Mouse (Mus musculus) hindbrain, embryonic 16.5 days (tissue): ENCODE measurements at regions not wholly inside any gene's neighbourhood (a gene's known extent, or its start where the extent isn't known, plus 50 kb on each side); places are given as distances from the start of the nearest gene placed in this dataset.

Experiments
- ATAC-seq: fragments of 200-750 bp; cut with Nextera tagmentation; 2 replicates; pipeline ENCODE4 v1.8.0; 2017; ENCODE audit warnings: moderate TSS enrichment, moderate library complexity
- H3K27ac ChIP-seq: fragments of 300-500 bp; sonication (generic); 2 replicates; pipeline ENCODE4 v1.5.1; 2014; ENCODE audit warnings: low read depth, mild to moderate bottlenecking, control low read depth, low read length, moderate library complexity
- H3K27me3 ChIP-seq: fragments of 300-500 bp; sonication (generic); replicated peaks from 2 replicates; pipeline ENCODE4 v1.6.1; 2014; ENCODE audit warnings: low read length; ENCODE audit not compliant: control insufficient read depth, insufficient read depth
- H3K36me3 ChIP-seq: fragments of 300-500 bp; sonication (generic); 2 replicates; pipeline ENCODE4 v1.6.1; 2014; ENCODE audit warnings: mild to moderate bottlenecking, low read length, moderate library complexity, mixed read lengths; ENCODE audit not compliant: control insufficient read depth, insufficient read depth
- H3K4me1 ChIP-seq: fragments of 300-500 bp; sonication (generic); 2 replicates; pipeline ENCODE4 v1.6.1; 2014; ENCODE audit warnings: low read depth, low read length; ENCODE audit not compliant: control insufficient read depth, insufficient read depth
- H3K4me2 ChIP-seq: fragments of 300-500 bp; sonication (generic); 2 replicates; pipeline ENCODE4 v1.6.1; 2014; ENCODE audit warnings: mild to moderate bottlenecking, low read length, control low read depth, moderate library complexity
- H3K4me3 ChIP-seq: fragments of 300-500 bp; sonication (generic); 2 replicates; pipeline ENCODE4 v1.5.1; 2014; ENCODE audit warnings: mild to moderate bottlenecking, low read length, control low read depth, moderate library complexity
- H3K9ac ChIP-seq: fragments of 300-500 bp; sonication (generic); 2 replicates; pipeline ENCODE4 v1.6.1; 2014; ENCODE audit warnings: low read depth, mild to moderate bottlenecking, control low read depth, low read length, moderate library complexity
- H3K9me3 ChIP-seq: fragments of 300-500 bp; sonication (generic); 2 replicates; pipeline ENCODE4 v1.6.1; 2014; ENCODE audit warnings: mild to moderate bottlenecking, low read length, moderate library complexity; ENCODE audit not compliant: control insufficient read depth
- WGBS: fragments of 180-500 bp; shearing (Covaris S2); extraction: QIAGEN DNeasy Blood & Tissue Kit; methylation state at CpG from one replicate; pipeline ENCODE4 v1.1.7; 2014; 5-methylcytosine and 5-hydroxymethylcytosine counted together

GRCm38 (mm10) chr9:61537316-61538189 is 165.4 kb downstream of the Tle3 start:
- ATAC-seq: no peak
- Histone ChIP-seq H3K4me1 (peaks cover 4% of the 10 kb centered on the region; the same call in 1 of the 2 replicates), H3K9me3 (no peaks in the 10 kb centered on the region), H3K27ac (no peak overlapping the region), H3K36me3 (no peaks in the 10 kb centered on the region), H3K27me3 (no peaks in the 10 kb centered on the region), H3K4me3 (no peak overlapping the region), H3K9ac (no peak overlapping the region; the same call in 1 of the 2 replicates), H3K4me2 (peak overlapping the region; percentile 34)
- 17% methylated on average over 21 of the region's 22 CpGs for WGBS

- H3K9me3 ChIP-seq: no peaks in the 10 kb centered on the region
- 89% methylated on average over 9 of the region's 9 CpGs for WGBS
These were observed 161.1 kb downstream of the Tle3 start for GRCm38 (mm10) chr9:61533237-61533636.

GRCm38 (mm10) chr9:61530263-61531045 is 158.3 kb downstream of the Tle3 start:
- H3K4me3 ChIP-seq: no peak overlapping the region
- H3K27ac ChIP-seq: no peak overlapping the region
- H3K4me2 ChIP-seq: no peak overlapping the region
- H3K36me3 ChIP-seq: no peaks in the 10 kb centered on the region
- H3K9ac ChIP-seq: peak overlapping the region; percentile 28; the same call in 1 of the 2 replicates
- 19% methylated on average over 4 of the region's 4 CpGs for WGBS
- no peaks in the 10 kb centered on the region for H3K9me3 ChIP-seq
- peak; percentile 91 for ATAC-seq
- no peaks in the 10 kb centered on the region for H3K27me3 ChIP-seq
- peaks cover 10% of the 10 kb centered on the region for H3K4me1 ChIP-seq

More at GRCm38 (mm10) chr9:61533237-61533636, 161.1 kb downstream of the Tle3 start:
- Histone ChIP-seq H3K4me2 (no peak overlapping the region), H3K27ac (no peak overlapping the region), H3K4me3 (no peak overlapping the region), H3K9ac (no peak overlapping the region), H3K4me1 (peaks cover 14% of the 10 kb centered on the region), H3K36me3 (no peaks in the 10 kb centered on the region), H3K27me3 (no peaks in the 10 kb centered on the region)
- no peak for ATAC-seq

DNA sequence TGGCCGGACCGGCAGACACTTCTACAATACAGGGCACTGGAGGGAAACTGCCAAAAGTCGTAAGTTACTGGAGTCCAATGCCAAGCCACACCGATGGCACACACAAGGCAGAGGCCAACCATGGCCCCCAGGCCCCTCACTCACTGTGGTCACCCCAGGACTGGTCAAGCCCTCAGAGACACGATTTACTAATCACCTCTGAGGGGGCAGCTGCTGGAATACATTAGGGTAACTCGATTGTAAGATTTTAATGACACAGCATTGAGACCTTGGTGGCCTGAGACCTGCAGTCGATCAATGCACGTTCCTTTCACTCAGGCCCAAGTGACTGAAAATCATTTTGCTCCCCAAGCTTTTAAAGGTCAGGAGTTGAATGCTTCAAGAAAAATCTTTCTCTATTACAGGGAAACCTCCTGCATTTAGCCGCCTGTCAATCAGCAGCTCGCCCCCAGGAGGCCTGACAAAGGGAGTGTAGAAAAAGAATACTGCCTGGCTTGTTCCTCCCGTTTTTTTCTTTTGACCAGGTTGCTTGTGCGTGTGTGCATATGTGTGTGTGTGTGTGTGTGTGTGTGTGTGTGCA is 156.2 kb downstream of the Tle3 start:
- H3K4me3 ChIP-seq: no peak overlapping the region
- WGBS: 30% methylated on average over 12 of the region's 12 CpGs
- H3K9ac ChIP-seq: no peak overlapping the region
- no peak overlapping the region for H3K4me2 ChIP-seq
- no peaks in the 10 kb centered on the region for H3K9me3 ChIP-seq
- no peaks in the 10 kb centered on the region for H3K36me3 ChIP-seq
- peaks cover 10% of the 10 kb centered on the region for H3K4me1 ChIP-seq
- no peaks in the 10 kb centered on the region for H3K27me3 ChIP-seq
- ATAC-seq: no peak
- no peak overlapping the region for H3K27ac ChIP-seq

DNA sequence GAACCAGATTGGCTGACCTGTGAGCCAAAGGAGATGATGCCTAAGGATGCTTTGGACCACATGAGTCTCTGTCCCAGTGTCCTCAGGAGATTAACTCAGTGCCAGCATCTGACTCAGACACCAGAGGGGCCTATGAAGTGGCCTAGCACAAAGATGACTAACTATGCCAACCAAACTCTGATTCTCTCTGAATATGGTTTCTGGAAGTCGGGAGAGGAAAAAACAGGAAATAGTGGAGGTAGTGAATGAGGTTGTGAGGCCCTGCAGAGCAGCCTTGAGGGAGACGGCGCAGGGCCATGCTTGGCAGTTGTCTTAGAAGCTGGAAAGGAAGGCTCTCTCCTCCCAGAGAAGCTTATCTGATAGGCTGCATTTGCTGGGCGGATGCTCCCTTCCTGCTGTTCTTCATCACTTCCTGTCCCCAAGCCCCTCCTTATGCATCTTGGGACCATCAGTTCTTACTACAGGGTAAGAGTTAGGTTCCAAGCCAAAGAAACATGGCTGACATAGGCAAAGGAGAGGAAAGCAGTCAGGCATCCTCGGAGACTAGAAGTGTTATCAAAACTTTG is 155.4 kb downstream of the Tle3 start:
- no peak for ATAC-seq
- Histone ChIP-seq H3K36me3 (no peaks in the 10 kb centered on the region; the same call in 1 of the 2 replicates), H3K4me1 (peaks cover 10% of the 10 kb centered on the region), H3K9me3 (peaks cover 5% of the 10 kb centered on the region), H3K9ac (no peak overlapping the region), H3K27me3 (no peaks in the 10 kb centered on the region), H3K4me2 (no peak overlapping the region), H3K4me3 (no peak overlapping the region), H3K27ac (0 out of 2 replicates have a peak overlapping the region, but pooled peaks have one; percentile 5)
- WGBS: 85% methylated on average over 5 of the region's 5 CpGs

DNA sequence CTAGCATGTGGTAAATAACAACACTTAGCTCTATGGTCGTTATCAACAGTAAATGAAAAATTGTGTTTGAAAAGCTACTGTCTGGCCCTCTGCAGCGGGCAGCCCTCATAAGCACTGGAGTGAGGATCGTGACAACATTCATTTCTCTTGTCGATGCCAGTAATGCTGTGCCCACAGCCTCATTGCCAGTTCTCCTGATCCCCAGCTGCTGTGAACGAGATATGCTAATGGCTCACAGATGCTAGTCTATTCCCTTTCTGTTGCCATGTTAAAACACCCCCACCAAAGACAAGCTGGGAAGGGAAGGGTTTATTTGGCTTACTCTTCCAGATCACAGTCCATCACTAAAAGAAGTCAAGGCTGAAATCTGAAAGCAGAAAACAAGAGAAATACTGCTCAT is 148.0 kb downstream of the Tle3 start:
- H3K27ac ChIP-seq: no peak overlapping the region
- no peak overlapping the region for H3K4me3 ChIP-seq
- no peak overlapping the region for H3K9ac ChIP-seq
- peaks cover 12% of the 10 kb centered on the region for H3K9me3 ChIP-seq
- no peaks in the 10 kb centered on the region for H3K4me1 ChIP-seq
- H3K4me2 ChIP-seq: no peak overlapping the region
- H3K36me3 ChIP-seq: no peaks in the 10 kb centered on the region; the same call in 1 of the 2 replicates
- no peak for ATAC-seq
- 79% methylated on average over 5 of the region's 5 CpGs for WGBS
- 0 out of 2 replicates have a peak, but pooled peaks cover 2% of the 10 kb centered on the region for H3K27me3 ChIP-seq

DNA sequence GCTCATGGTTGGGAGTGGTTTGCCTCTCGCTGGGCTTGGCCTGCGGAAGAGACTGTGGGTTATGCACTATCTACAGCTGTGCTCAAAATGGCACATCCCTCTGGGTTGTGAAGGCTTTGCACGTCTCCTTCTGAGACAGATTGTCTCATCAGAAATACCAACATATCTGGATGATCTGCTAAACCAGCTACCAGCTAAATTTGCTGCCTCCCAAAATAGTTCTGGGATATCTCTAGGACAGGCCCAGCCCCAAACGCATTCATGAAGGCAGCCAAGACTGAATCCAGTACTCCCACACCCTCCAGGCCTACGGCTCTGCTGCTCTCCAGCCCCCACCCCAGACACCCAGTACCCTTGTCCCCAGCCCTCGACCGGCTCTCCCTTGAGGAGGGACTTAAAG is 145.7 kb downstream of the Tle3 start:
- 0 out of 2 replicates have a peak, but pooled peaks cover 2% of the 10 kb centered on the region for H3K27me3 ChIP-seq
- no peaks in the 10 kb centered on the region; the same call in 1 of the 2 replicates for H3K36me3 ChIP-seq

GRCm38 (mm10) chr9:61511436-61511835 is 139.3 kb downstream of the Tle3 start:
- no peak for ATAC-seq
- Histone ChIP-seq H3K4me1 (peaks cover 19% of the 10 kb centered on the region), H3K27me3 (0 out of 2 replicates have a peak, but pooled peaks cover 2% of the 10 kb centered on the region), H3K4me2 (no peak overlapping the region), H3K9ac (no peak overlapping the region), H3K27ac (no peak overlapping the region), H3K9me3 (no peaks in the 10 kb centered on the region), H3K4me3 (no peak overlapping the region), H3K36me3 (no peaks in the 10 kb centered on the region)

More for the DNA sequence above, 145.7 kb downstream of the Tle3 start:
- Histone ChIP-seq H3K4me1 (no peaks in the 10 kb centered on the region), H3K27ac (no peak overlapping the region), H3K4me2 (no peak overlapping the region), H3K9ac (no peak overlapping the region), H3K9me3 (peaks cover 9% of the 10 kb centered on the region), H3K4me3 (no peak overlapping the region)
- no peak for ATAC-seq
- 87% methylated on average over 7 of the region's 7 CpGs for WGBS
